Mouse (Mus musculus) cortical plate, adult 2 months (tissue): ENCODE data around the gene Ccni.

Source experiments
- CTCF ChIP-seq: fragments of 200-500 bp; IDR thresholded peaks from 2 replicates; pipeline ENCODE4 v1.5.1; 2011; ENCODE audit warnings: mild to moderate bottlenecking, control low read depth, low read length; ENCODE audit not compliant: insufficient read depth; ENCODE audit errors: extremely low read depth
- POLR2A ChIP-seq: fragments of 200-500 bp; IDR thresholded peaks from 2 replicates; pipeline ENCODE4 v1.6.1; 2011; ENCODE audit warnings: mild to moderate bottlenecking, low read length, control low read depth; ENCODE audit not compliant: insufficient read depth; ENCODE audit errors: extremely low read depth

DNA sequence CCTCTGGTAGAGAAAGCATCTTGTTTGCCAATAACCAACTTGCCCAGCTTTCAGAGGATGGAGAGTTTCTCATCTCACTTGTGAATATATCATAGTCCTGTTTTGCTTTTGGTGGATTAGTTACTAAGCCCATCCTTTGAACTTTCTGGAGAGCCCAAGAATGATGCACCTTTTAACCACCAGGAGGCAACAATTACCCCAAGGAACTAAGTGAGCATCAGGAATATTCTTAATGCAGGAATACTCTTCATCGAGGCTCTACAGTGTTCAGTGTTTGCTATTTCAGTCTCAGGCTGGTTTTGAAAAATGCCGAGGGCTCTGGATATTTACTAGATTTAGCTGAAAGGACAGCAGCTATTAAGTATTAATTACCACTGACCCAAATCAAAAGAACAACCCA lies 26.0 kb downstream of the Ccni start:
- peak; percentile 22; the same call in 1 of the 2 replicates for TF ChIP-seq CTCF
- TF ChIP-seq POLR2A, result no peak
